Mouse (Mus musculus) lung, postnatal 0 days (tissue): ENCODE data around the gene Rnf38.

ENCODE experiments used
- CTCF ChIP-seq: IDR thresholded peaks from 2 replicates; pipeline ENCODE4 v1.5.1; 2016; ENCODE audit warnings: antibody characterized with exemption, mild to moderate bottlenecking
- EP300 ChIP-seq: IDR thresholded peaks from 2 replicates; pipeline ENCODE4 v1.6.1; 2016; ENCODE audit warnings: antibody characterized with exemption, mild to moderate bottlenecking, control low read depth

- TF ChIP-seq CTCF: no peak
- no peak for TF ChIP-seq EP300
These were observed 8.5 kb downstream of the Rnf38 start for GRCm38 (mm10) chr4:44225128-44225527.
